Mouse (Mus musculus): ENCODE measurements around the gene Atp2a2.

DNA sequence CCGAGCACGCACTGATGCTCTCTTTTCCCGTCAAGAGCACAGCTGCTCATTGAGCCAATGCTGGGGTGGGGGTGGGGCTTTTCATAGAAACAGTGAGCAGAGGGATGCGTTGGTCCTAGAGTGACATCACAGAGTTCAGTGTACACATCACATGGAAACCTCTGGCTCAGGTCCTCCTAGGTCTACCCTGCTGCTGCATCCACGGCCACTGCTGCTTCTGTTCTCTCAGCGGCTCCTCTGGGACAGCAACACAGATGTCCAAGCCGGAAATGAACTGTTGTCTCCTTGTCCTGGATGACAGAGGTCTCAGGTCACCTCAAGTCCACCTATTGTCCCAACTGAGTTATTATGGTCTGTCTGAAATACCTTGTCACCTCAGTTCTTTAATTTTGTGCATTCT is 52.1 kb downstream of the Atp2a2 start:
- TF ChIP-seq CTCF (conservative IDR thresholded peaks at IDR 0.05; ENCODE audit: low read length) (no peak), POU5F1 (IDR thresholded peaks at IDR 0.05; ENCODE audit: borderline replicate concordance, low read length) (no peak), NANOG (IDR thresholded peaks at IDR 0.05; ENCODE audit: borderline replicate concordance, low read length) (no peak)

Data from E14TG2a.4 (cell line).